Mouse (Mus musculus) cerebellum, postnatal 25 days (tissue): ENCODE measurements around the gene Dao.

Experiments used
- DNase-seq, 2 experiments: peaks; one replicate each; pipeline ENCODE4 v3.0.0; 2021; ENCODE audit warnings: mixed read lengths in 2 of 2

Gene Dao

DNA sequence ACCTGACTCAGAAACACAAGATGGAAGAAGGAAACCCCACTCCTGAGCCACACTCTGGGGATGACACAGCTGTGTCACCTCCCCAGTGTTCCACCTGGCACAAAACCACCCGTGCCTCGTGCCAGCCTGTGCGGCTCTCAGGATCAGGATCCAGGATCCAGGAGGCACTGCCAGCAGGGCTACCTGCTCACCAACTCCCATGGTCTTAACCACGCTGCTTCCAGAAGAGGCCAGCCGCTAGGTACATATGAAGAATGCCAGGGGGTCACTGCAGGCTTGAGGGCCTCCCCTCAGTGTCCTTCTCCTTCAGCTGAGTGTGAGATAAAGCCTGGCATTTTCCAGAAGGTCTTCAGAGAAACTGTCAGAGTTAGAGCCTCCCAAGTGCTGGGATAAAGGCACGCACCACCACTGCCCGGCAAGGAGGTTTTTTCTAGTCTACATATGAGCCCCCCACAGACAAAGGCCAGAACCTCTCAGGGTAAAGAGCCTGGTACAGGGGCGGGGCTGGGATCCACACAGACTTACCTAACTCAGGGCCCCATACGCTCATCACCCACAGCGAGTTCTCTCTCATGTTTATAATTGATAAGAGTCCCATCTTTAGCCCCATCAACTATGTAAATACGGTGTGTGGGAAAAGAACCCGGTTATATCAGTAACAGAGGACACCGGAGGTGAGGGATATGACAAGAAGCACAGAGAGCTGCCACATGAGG, 19.3 kb upstream of the Dao start:
- DNase-seq = peak; percentile 36 to 54

DNA sequence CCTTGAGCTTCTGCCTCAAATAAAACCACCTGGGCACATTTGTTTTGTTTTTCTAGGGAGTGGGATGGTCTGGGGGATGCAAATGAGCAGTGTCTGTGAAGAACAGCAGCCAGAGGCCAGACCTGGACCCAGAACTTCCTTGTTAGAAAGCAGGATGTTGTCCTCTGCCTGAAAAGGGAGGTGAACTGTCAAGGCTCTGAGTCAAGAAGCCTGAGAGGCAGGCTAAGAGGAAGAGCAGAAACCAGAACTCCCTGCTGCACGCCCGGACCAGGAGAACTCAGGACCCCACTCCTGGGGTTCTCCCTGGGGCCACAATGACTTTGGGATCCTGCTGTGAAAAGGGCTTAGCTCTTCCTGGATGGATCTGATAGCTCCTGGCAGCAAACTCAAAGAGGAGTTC, 17.8 kb upstream of the Dao start:
- no peak for DNase-seq

DNA sequence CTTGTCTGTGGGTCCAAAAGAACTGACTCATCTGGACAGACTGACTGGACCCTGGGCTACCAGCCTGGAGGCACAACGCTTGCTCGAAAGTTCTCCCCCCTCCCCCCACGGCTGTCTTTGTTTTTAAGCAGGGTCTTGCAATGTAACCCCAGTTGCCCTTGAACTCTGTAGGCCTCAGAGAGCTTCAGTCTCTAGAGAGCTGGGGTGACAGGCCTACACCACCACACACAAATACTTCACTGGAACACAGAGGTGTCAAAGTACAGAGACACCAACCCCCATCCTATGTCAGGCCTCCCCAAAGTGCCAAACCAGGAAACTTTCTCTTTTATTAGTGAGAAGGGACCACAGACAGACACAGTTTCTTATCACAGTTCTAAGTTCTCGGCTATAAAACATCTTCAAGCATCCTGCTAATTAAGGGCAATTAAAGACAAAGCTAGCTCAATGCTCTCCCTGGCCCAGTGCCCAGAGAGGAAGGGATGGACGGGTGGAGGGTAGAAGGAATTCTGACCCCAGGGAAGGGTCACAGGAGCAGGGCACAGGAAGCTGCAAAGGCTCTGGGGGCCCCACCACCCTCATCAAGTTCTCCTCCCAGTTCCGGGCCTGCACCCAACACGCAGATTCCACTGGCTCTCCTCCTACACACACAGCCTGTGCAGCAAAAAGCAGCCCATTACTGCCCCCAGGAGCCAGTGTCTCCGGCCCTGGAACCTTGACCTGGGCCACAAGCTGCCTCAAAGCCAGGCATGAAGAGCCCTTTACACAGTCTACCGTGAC, 17.1 kb upstream of the Dao start:
- DNase-seq = peak in 1 of 2 experiments; percentile 31

DNA sequence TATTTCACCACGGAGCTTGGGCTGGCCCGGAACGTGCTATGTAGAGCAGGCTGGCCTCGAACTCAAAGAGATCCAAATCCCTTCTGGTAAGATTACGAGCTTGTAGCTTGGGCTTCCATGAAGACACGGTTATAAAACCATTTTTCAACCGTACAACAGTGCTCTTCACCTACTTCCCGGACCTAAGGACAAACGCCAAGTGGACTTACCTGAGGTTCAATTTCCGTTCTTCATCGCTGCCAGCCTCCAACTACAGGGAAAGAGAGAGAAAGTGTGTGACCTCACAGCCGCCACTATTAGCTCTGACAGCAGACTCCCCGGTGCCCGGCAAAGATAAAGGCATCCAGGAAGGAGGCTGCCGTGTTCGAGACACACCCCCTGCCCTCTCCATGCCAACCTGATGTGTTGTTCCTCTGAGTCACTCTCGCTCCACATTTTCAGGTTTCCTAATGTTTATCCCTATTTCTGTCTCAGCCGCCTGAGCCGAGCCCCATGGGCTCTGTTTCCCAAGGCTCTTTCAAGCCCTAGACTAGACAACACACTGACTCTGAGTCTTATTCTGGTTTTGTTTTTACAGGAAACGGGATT, 14.0 kb upstream of the Dao start:
- DNase-seq = no peak

DNA sequence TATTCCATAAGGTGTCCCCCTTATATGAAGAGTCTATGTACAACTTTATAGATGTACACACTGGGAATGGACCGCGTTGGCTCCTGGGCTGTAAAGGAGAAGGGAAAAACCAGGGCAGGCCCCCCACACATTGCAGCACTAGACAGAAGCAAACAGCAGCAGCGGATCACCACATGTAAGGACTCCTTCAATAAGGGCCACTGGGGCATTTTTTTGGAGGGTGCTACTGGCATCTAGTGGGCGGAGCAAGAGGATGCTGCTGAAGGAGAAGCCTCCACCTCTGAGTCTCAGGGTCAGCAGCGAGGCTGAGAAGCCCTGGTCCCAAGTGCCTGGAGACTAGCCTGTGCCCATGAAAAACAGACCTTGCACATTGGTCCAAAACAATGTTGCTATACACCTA, 12.9 kb upstream of the Dao start:
- DNase-seq = peak in 1 of 2 experiments; percentile 24

DNA sequence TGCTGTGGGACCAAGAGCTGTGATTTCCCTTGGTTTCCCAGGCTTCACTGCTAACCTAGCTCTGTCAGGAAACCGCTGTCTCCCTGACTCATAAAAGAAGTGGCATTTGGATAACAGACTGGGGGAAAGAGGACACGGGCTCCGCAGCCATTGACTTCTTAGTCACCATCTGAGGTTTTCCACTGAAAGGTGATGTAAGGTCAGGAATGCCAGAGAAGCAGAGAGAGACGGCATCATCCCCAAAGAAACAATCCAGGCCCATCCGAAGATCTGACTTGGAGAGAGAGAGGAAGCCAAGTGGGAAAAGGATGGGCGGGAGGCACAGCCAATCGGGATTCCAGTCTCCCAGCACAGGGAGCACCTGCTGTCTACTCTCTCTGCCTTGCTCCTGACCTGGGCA, 12.4 kb upstream of the Dao start:
- no peak for DNase-seq

DNA sequence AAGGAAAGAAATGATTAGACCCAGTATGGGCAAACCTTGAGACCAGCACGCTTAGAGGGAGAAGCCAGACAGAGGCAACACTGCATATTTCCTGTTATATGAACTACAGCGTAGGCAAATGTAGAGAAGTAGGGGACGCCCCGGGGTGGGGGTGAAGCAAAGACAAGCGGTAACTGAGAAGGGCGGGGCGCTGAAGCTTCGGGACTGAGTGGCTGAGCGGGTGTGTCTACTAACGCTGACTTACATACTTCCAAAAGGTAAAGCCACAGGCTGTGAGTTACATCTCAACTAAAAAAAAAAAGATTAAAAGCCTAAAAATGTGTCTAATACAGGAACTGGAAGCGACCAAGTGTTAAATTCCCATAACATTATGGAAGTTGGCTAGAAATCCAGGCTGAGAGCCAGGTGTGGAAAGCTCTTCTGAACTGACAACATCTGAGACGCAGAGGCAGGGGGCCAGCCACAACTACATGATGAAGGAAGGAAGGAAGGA, 11.1 kb upstream of the Dao start:
- peak in 1 of 2 experiments; percentile 53 for DNase-seq

DNA sequence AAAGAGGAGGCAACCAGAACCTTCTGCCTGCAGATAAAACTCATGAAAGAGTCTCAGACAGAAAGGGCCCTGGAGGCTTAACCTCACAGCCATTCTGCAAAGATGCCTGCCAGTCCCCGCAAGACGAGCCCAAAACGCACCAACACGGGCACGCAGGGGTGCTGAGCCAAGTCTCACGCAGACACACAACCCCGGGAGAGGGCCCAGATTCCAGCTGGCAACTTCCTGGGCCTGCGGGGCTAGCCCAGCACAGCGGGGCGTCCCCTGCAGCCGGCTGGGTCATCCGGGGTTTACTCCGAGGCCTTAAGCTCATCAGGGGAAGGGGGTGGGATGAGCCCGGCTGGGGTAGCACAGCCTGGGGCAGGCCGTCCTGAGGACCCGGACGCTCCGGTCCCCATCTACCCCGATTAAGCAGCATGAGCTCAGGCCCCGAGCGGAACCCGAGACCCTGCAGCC, 10.4 kb upstream of the Dao start:
- peak; percentile 76 for DNase-seq

DNA sequence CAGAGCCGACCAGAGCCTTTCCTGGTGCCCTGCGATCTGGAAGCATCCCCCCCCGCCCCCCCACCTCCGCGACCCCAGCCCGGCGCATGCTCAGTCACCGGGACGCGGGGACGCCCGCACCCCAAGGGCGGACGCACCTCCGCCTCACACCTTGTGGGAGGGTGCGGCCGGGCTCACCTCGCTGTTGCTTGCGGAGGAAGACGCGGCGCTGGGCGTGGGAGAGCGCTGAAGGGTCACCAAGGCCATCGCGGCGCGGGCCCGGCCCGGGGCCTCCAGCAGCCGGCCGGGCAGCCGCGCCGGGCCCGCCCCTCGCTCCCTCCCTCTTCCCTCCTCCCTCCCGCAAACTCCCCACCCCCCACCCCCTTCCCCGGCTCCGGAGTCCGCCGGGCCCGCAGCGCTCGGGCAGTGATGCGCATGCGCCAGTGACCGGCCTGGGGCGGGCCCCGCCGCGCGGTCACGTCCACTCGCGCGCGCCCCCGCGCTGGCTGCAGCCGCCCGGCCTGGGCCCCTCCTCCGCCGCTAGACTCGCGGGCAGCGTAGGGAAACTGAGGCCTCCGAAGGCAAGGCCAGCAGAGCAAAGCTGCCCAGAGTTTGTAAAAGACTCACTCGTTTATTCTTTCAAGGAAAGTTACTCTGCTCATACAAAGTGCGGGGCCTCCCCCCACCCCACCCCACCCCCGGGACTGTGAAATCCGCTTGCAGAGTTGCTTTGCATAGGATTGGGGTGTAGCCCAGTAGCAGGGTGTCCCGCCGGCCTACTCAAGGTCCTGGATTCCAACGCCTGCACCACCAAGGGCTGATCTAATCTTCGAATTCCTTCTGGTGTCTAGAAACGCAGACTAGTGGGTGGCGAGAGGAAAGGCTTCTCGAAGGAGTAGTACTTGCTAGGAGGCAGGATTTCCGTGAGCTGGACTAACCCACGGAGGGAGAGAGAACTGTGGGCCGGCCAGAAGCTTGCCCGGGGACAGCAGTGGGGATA, 9.7 kb upstream of the Dao start, which contains the start of gene Ssh1:
TSS of gene Ssh1 (minus strand) at position 408 of the 979 bp plus-strand sequence.
- DNase-seq = peak; percentile 93 to 97

DNA sequence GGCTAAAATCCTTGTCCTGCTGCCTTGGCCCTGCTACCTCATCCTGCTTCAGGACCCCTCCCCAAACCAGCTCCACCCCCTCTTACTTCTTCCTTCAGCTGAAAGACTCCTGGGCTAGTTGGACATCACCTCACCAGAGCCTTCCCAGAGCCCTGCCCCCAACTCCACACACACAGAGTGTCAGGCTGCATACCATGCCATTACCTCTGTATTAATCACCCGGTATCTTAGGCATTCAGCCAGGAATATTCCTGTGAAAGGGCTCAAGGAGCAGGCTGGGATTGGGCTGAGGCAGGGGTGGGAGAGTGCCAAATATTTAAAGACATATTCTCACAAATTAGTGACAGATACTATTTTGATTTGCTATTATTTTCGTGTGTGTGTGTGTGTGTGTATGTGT, 7.0 kb upstream of the Dao start:
- no peak for DNase-seq

DNA sequence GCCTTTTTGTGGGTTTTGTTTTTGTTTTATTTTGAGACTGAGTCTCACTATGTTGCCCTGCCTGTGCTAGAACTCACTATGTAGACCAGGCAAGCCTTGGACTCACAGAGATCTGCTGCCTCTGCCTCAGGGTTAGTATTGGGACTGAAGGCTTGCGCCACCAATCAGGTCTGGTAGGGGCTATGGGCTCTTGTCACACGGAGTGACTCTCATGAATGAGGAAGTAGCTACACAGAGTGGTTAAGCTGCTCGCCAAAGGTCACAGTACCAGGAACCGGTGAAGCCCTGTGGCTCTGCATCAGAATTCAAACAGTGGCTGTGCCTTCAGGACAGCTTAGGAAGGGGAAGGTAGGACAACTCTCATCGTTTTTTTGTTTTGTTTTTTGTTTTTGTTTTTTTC, 4.1 kb upstream of the Dao start:
- no peak for DNase-seq

DNA sequence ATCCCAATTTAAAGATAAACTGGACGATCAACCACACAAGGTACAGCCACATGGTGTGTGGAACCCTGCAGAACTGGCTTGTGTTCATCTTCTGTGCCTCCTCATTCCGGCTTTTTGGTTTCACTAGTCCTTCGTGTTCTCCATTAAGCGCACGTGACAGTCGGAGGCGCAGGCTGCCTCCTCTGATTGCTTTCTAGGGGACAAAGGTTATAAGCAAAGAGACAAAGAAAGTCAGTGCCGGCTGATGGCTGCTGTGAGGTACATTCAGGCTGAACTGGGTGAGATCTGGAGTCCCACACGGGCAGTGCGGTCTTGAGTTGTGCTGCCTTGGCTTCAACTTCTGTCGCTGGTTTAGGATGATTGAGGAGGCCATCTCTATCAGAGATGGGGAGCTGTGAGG, 1.1 kb downstream of the Dao start:
- no peak for DNase-seq

DNA sequence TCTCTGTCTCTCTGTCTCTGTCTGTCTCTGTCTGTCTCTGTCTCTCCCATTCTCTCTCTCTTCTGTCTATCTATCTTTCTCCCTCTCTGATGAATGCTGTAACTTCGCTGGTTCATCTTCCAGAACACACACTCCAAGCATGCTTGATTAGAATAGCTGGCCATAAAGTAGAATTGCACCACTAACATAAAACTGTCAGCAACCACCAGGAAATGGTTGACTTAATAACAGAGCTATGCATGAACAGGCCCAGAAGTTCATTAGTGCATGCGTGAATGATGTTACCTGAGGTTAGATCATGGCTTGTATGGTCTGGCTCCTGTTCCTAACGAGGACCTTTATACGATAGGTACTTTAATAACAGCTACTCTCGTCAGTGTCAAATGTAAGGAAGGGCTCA, 1.6 kb downstream of the Dao start:
- DNase-seq = no peak

DNA sequence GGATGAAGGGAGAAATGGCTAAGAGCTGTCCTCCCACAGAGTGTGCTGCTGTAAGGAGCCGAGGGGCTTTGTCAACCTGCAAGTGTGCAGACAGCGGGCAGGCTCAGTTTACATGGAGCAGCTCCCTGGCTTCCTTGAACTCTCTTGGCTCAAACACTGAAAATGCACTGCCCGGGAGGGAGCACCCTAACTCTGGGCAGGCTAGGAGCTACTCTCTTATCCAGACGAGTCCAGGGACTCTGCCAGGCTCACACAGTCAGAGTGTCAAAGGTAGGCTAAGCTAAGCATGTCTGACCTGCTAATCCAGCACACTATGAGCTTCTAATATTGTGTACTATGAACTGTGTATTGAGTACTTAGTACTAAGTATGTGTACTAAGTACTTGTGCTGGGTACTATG, 3.5 kb downstream of the Dao start:
- DNase-seq = no peak

DNA sequence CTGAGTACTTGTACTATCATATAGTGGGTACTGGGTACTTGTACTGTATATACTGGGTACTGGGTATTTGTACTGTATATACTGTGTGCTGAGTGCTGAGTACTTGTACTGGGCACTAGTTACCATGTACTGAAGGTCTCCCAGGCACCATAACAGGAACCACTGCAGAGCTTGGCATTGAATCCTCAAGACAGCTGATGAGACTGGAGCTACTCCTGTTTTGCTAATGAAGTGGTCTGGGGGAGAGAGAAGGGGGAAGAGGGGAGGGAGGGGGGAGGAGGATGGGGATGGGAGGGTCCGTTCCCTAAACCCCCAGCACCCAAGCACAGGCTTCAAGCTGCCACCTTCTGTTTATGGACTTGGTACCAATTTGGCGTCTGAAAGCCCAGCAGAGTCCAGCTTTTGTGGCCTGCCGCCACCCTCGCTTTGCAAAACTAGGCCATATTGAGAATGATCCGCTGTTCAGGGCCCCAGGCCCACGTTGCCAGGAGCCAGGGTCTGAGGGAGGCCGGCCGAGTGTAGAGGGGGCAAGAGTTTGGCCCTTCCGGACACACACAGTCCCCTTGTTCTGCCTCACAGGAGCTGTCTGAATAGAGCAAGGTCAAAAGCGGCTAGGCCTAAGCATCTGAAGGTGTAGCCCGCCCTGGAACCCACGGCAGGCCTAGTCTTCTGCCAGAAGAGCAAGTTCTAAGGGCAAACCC, 4.4 kb downstream of the Dao start:
- DNase-seq = peak in 1 of 2 experiments; percentile 43

DNA sequence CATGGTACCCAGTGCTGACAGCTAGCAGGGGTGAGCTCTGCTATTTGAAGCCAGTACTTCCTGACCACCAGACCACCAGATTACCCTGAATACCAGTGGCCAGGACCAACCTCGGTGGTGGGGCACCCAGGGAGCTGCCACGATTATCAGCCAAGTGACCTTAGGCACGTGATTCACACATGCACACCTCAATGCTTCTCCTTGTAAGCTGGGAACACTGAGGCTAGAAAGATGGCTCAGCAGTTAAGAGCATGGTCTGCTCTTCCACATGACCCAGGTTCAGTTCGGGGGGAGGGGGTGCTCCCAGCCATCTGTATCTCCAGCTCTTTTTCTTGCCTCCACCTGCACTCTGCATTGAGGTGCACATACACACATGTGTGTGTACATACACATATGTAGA, 5.5 kb downstream of the Dao start:
- no peak for DNase-seq

DNA sequence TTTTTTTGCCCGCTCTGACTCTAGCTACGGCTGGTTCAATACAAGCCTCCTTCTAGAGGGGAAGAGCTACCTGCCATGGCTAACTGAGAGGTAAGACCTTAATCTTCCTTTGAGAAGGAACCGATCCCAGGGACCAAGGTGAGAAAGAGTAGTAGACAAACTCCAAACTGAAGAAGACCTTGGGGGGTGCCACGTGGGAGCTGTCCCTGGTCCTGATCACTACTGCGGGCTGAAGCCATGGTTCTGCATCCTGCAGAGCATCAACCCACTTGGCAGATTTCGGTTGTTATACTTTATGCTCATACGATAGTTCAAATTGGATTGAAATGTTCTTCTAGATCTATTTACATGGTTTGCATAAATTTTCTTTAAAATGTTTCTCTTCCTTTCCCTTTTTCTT, 11.6 kb downstream of the Dao start:
- no peak for DNase-seq

DNA sequence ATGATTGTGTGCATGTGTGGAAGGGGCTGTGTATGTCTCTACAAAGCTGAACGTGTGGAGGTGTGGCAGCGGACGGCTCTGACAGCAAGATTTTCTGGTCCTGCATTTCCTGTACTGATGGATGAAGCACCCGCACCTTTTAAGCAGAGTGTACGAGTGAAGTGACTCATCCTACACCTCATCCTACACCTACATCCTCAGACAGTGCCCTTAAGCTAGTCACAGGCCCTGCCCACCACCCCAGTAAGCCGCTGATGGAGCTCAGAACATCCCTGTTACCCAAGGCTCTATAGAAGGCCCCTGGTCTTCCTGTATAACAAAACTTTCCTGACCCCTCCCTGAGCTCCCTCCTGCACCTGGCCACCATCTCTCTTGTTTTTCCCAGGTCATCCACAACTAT, 20.9 kb downstream of the Dao start:
- no peak for DNase-seq

DNA sequence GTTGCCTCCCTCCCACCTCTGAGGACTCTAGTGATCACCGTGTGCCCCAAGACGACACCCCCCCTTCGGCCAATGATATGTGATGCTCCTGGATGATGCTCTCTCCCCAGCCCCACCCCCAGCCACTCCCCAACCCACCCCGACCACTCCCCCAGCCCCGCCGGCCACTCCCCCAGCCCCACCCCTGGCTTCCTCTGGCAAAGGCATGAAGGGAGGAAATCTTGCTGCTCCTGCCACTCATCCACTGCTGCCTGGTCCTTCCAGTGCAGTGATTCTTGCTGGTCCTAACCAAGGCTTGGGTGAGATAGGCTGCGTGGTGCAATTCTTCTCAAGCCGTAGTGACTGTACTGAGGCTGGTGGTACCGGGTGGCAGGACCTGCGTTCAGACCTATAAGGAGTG, 21.4 kb downstream of the Dao start:
- no peak for DNase-seq

DNA sequence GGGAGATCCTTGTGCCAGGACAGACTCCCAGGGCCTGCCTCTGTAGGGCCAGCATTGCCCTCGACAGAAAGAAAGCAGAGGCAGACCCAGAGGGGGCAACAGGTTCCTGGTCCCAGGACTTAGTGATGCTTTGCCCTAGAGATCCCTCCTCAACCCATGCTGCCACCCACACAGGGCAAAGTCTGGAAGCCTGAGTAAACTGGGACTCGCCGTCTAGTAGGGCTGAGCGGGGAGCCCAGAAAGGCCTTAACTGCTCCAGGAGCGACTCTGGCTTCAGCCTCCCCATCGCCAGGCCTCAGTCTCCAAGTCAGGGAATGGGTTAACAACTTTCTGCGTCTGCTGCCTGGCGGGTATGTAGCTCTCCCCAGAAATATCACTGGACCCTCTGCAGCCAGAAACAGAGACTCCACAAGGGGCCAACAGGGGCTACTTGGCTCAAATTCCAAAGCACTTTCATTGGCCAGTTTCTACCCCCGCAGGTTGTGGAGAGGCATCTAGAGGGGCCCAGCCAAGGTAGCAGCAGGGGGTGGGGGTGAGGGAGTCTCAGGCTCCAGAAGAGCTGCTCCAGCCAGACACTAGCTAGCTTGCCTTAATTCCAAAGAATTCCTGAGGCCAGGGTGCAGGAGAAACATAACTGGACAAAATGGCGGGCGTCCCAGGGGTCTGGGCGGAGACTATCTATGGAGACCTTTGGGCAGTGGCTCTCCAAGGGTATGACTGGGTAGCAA, 23.9 kb downstream of the Dao start:
- peak; percentile 32 to 53 for DNase-seq

DNA sequence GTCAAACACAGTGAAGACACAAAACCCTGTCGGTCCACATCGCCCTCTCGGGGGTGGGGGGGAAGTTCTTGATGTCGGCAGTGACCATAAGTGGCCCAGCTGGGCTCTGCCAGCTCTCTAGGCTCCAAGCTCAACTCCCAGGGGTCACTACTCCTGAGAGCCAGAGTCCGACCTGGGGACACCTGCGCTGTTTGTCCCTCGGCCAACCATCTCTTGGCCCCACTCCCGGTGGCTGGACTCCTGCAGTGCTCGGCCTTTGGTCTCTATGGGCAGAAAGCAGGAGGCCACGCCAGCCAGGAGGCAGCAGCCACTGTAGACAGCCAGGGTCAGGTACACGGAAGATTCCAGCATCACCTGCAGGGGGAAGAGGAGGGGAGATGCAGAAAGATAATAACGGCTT, 24.6 kb downstream of the Dao start:
- peak; percentile 83 to 85 for DNase-seq
